Mouse (Mus musculus) MEL (cell line): ENCODE data around the gene Llph. TPM values are rescaled to one million over a fixed set of nuclear protein-coding genes. Genes with fewer than 3 reads are reported as not detected.

Experiments used
- DNase-seq: peaks from one replicate; pipeline ENCODE4 v3.0.0; 2011; ENCODE audit warnings: low read depth, low spot score
- H3K27ac ChIP-seq: 2 replicates; pipeline ENCODE4 v1.5.1; 2012; ENCODE audit warnings: low read depth, mild to moderate bottlenecking, control low read depth, low read length, moderate library complexity; ENCODE audit not compliant: control insufficient read depth
- H3K27me3 ChIP-seq, 2 experiments: fragments of 150-350 bp in 1 of 2; sonication (generic) in 1 of 2; 2 replicates each; pipeline ENCODE4 v1.6.1; 2012; ENCODE audit warnings: low read length in 2 of 2, mild to moderate bottlenecking in 2 of 2, improper control_type of control experiment in 1 of 2, moderate library complexity in 1 of 2; ENCODE audit not compliant: insufficient read depth in 2 of 2, control insufficient read depth in 1 of 2
- H3K36me3 ChIP-seq, 2 experiments: 2 replicates each; pipeline ENCODE4 v1.6.1; 2012 to 2014; ENCODE audit warnings: low read length in 2 of 2, improper control_type of control experiment in 1 of 2, inconsistent platforms in 1 of 2, mild to moderate bottlenecking in 1 of 2; ENCODE audit not compliant: insufficient read depth in 2 of 2, control insufficient read depth in 1 of 2
- H3K4me1 ChIP-seq, 2 experiments: fragments of 150-350 bp in 1 of 2; sonication (generic) in 1 of 2; 2 replicates each; pipeline ENCODE4 v1.6.1; 2012; ENCODE audit warnings: low read length in 2 of 2, improper control_type of control experiment in 1 of 2, mild to moderate bottlenecking in 1 of 2; ENCODE audit not compliant: insufficient read depth in 2 of 2, control insufficient read depth in 1 of 2
- H3K4me3 ChIP-seq, 2 experiments: fragments of 150-350 bp in 1 of 2; sonication (generic) in 1 of 2; 2 replicates each; pipeline ENCODE4 v1.5.1; 2012; ENCODE audit warnings: low read depth in 2 of 2, low read length in 2 of 2, mild to moderate bottlenecking in 2 of 2, moderate library complexity in 2 of 2, control low read depth in 1 of 2, improper control_type of control experiment in 1 of 2; ENCODE audit not compliant: control insufficient read depth in 1 of 2, insufficient read depth in 1 of 2
- H3K79me2 ChIP-seq: 2 replicates; pipeline ENCODE4 v1.6.1; 2012; ENCODE audit warnings: mild to moderate bottlenecking, low read length, moderate library complexity; ENCODE audit not compliant: control insufficient read depth, poor library complexity, insufficient read depth
- H3K9ac ChIP-seq: 2 replicates; pipeline ENCODE4 v1.6.1; 2012; ENCODE audit warnings: low read depth, mild to moderate bottlenecking, control low read depth, low read length, moderate library complexity; ENCODE audit not compliant: control insufficient read depth, poor library complexity, severe bottlenecking
- H3K9me3 ChIP-seq: fragments of 150-350 bp; sonication (generic); replicated peaks from 2 replicates; pipeline ENCODE4 v1.6.1; 2012; ENCODE audit warnings: mild to moderate bottlenecking, low read length, improper control_type of control experiment, moderate library complexity; ENCODE audit not compliant: insufficient read depth
- CHD1 ChIP-seq: IDR thresholded peaks from 2 replicates; pipeline ENCODE4 v1.6.1; 2012; ENCODE audit warnings: low read depth, mild to moderate bottlenecking, inconsistent platforms, low read length, improper control_type of control experiment
- CTCF ChIP-seq, 3 experiments: IDR thresholded peaks in 2 of 3; conservative IDR thresholded peaks in 1 of 3; 2 replicates each; pipeline ENCODE4 v1.5.1; 2011 to 2012; ENCODE audit warnings: low read length in 3 of 3, low read depth in 2 of 3, mild to moderate bottlenecking in 2 of 3, improper control_type of control experiment in 1 of 3, inconsistent platforms in 1 of 3, mixed read lengths in 1 of 3, moderate library complexity in 1 of 3; ENCODE audit not compliant: control insufficient read depth in 1 of 3, insufficient read depth in 1 of 3, poor library complexity in 1 of 3, severe bottlenecking in 1 of 3
- E2F4 ChIP-seq: IDR thresholded peaks from 2 replicates; pipeline ENCODE4 v1.6.1; 2011; ENCODE audit warnings: low read depth, low read length, improper control_type of control experiment, borderline replicate concordance
- GATA1 ChIP-seq: IDR thresholded peaks from 2 replicates; pipeline ENCODE4 v1.6.1; 2011; ENCODE audit warnings: low read depth, low read length, improper control_type of control experiment
- MAFK ChIP-seq: IDR thresholded peaks from 2 replicates; pipeline ENCODE4 v1.6.1; 2011; ENCODE audit warnings: low read depth, mild to moderate bottlenecking, low read length, improper control_type of control experiment, borderline replicate concordance
- MAX ChIP-seq: IDR thresholded peaks from 2 replicates; pipeline ENCODE4 v1.6.1; 2011; ENCODE audit warnings: low read length, improper control_type of control experiment
- MAZ ChIP-seq: IDR thresholded peaks from 2 replicates; pipeline ENCODE4 v1.6.1; 2012; ENCODE audit warnings: low read depth, mild to moderate bottlenecking, inconsistent platforms, low read length, improper control_type of control experiment
- MXI1 ChIP-seq: IDR thresholded peaks from 2 replicates; pipeline ENCODE4 v1.6.1; 2011; ENCODE audit warnings: mild to moderate bottlenecking, low read depth, low read length, improper control_type of control experiment
- MYB ChIP-seq: IDR thresholded peaks from 2 replicates; pipeline ENCODE4 v1.6.1; 2011; ENCODE audit warnings: mild to moderate bottlenecking, low read depth, low read length, improper control_type of control experiment
- NELFE ChIP-seq: IDR thresholded peaks from 2 replicates; pipeline ENCODE4 v1.6.1; 2011; ENCODE audit warnings: low read depth, low read length, improper control_type of control experiment
- RAD21 ChIP-seq: IDR thresholded peaks from 2 replicates; pipeline ENCODE4 v1.6.1; 2011; ENCODE audit warnings: mild to moderate bottlenecking, low read depth, low read length, improper control_type of control experiment
- SIN3A ChIP-seq: IDR thresholded peaks from 2 replicates; pipeline ENCODE4 v1.6.1; 2012; ENCODE audit warnings: low read length, improper control_type of control experiment, inconsistent platforms
- SMC3 ChIP-seq: IDR thresholded peaks from 2 replicates; pipeline ENCODE4 v1.6.1; 2011; ENCODE audit warnings: low read depth, low read length, improper control_type of control experiment
- TAL1 ChIP-seq: IDR thresholded peaks from 2 replicates; pipeline ENCODE4 v1.6.1; 2012; ENCODE audit warnings: mild to moderate bottlenecking, inconsistent platforms, low read length, moderate library complexity, mixed read lengths
- TCF12 ChIP-seq: IDR thresholded peaks from 2 replicates; pipeline ENCODE4 v1.6.1; 2014; ENCODE audit warnings: low read depth, mild to moderate bottlenecking, inconsistent platforms, low read length, improper control_type of control experiment, moderate library complexity
- USF1 ChIP-seq: IDR thresholded peaks from 2 replicates; pipeline ENCODE4 v1.6.1; 2014; ENCODE audit warnings: low read depth, mild to moderate bottlenecking, inconsistent platforms, low read length, improper control_type of control experiment, moderate library complexity
- USF2 ChIP-seq, 2 experiments: IDR thresholded peaks; 2 replicates each; pipeline ENCODE4 v1.6.1; 2011 to 2012; ENCODE audit warnings: improper control_type of control experiment in 2 of 2, low read length in 2 of 2, borderline replicate concordance in 1 of 2, inconsistent platforms in 1 of 2, low read depth in 1 of 2, mild to moderate bottlenecking in 1 of 2; ENCODE audit not compliant: insufficient read depth in 1 of 2
- ZKSCAN1 ChIP-seq: IDR thresholded peaks from 2 replicates; pipeline ENCODE4 v1.6.1; 2012; ENCODE audit warnings: low read depth, mild to moderate bottlenecking, inconsistent platforms, low read length, improper control_type of control experiment, moderate library complexity
- polyA plus RNA-seq, 2 experiments: library from polyadenylated mRNA; stranded (reverse) in 1 of 2; unstranded in 1 of 2; fragments of >175 nt in 1 of 2; fragments of >200 nt in 1 of 2; gene quantifications; 2 replicates each; pipeline versions ENCODE4 v1.2.1 to v1.2.4; 2012; ENCODE audit warnings: low replicate concordance in 2 of 2, low read depth in 1 of 2; ENCODE audit not compliant: insufficient read length in 2 of 2, insufficient read depth in 1 of 2, missing spikeins in 1 of 2
- total RNA-seq: library from RNA; depleted of rRNA; stranded (reverse); fragments of 300-350 nt; gene quantifications from 2 replicates; pipeline ENCODE4 v1.2.3, GENCODE M21; 2012

Gene Llph
- total and polyA plus RNA-seq, 3 experiments = 97.5 to 243 TPM; not detected in 1

DNA sequence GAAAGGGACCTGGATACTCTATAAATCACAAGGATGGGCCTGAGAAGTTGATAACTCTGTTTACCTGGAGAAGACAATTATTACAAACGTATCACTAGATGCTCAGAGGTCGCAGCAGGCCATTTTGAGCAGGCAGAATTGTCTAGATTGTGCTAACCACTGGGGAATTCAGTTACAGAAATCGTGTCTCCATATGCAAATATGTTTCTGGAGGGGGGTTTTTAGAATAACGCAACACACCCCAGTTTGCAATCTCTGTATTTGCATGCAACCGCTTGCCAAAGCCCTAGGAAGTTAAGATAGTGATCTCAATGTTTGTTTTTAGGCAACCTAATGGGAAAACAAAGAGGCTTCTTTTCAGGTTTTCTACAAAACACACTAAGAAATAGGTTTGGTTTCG is 35.7 kb upstream of the Llph start:
- TF ChIP-seq MYB (no peak), USF2 (IDR thresholded peaks at IDR 0.05; ENCODE audit: borderline replicate concordance in 1 of 2, insufficient read depth in 1 of 2, low read depth in 1 of 2, low read length in 2 of 2) (no peak), E2F4 (no peak), TAL1 (no peak), USF1 (no peak), SMC3 (no peak), ZKSCAN1 (no peak), MXI1 (no peak), TCF12 (no peak), MAZ (no peak), RAD21 (no peak), GATA1 (no peak), SIN3A (no peak), MAFK (no peak), NELFE (no peak), MAX (no peak)
- DNase-seq = no peak
- H3K27ac ChIP-seq = no peak overlapping the region
- no peak overlapping the region for H3K9ac ChIP-seq
- peaks cover 0 to 16% of the 10 kb centered on the region in 2 experiments; a peak in 2 of 4 replicates for H3K36me3 ChIP-seq
- H3K4me1 ChIP-seq = peaks cover 0 to 17% of the 10 kb centered on the region in 2 experiments; a peak in 3 of 4 replicates
- no peak overlapping the region for H3K4me3 ChIP-seq
- no peaks in the 10 kb centered on the region for H3K9me3 ChIP-seq
- no peaks in the 10 kb centered on the region for H3K79me2 ChIP-seq
- H3K27me3 ChIP-seq = no peaks in the 10 kb centered on the region

DNA sequence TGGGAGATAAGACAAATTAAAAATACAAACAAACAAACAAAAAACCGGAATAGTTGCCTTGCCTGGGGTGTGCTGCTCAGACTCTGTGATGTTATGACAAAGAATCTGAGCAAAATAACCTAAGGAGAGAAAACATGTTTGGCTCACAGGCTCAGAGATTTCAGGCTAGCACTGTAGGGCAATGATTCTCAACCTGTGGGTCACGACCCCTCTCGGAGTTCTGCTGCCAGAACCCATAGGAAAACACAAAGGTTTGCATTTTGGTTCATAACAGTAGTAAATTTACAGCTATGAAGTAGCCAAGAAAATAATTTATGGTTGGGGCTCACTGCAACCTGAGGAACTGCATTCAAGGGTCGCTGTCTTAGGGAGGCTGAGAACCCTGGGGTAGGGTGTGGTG is 34.6 kb upstream of the Llph start:
- DNase-seq = no peak
- no peaks in the 10 kb centered on the region for H3K79me2 ChIP-seq
- H3K27ac ChIP-seq = no peak overlapping the region
- H3K9ac ChIP-seq = no peak overlapping the region
- no peak overlapping the region for H3K4me3 ChIP-seq
- no peaks in the 10 kb centered on the region for H3K9me3 ChIP-seq
- H3K36me3 ChIP-seq = peaks cover 0 to 16% of the 10 kb centered on the region in 2 experiments; a peak in 2 of 4 replicates
- TF ChIP-seq CTCF (IDR thresholded peaks at IDR 0.05 in 2 of 3, conservative IDR thresholded peaks at IDR 0.05 in 1 of 3; ENCODE audit: control insufficient read depth in 1 of 3, insufficient read depth in 1 of 3, low read depth in 2 of 3, low read length in 3 of 3, poor library complexity in 1 of 3, severe bottlenecking in 1 of 3) = no peak
- TF ChIP-seq NELFE = no peak
- no peak for TF ChIP-seq MAZ
- TF ChIP-seq CHD1 = no peak
- no peaks in the 10 kb centered on the region for H3K27me3 ChIP-seq
- peaks cover 0 to 17% of the 10 kb centered on the region in 2 experiments; a peak in 3 of 4 replicates for H3K4me1 ChIP-seq
